Mouse (Mus musculus) spleen, postnatal 10 days (tissue): Measurements from ENCODE around the gene Hoxa3.

ENCODE experiments used
- DNase-seq, 2 experiments: peaks; one replicate each; pipeline ENCODE4 v3.0.0; 2021 to 2022; ENCODE audit warnings: low spot score in 2 of 2

Hoxa3 gene

DNA sequence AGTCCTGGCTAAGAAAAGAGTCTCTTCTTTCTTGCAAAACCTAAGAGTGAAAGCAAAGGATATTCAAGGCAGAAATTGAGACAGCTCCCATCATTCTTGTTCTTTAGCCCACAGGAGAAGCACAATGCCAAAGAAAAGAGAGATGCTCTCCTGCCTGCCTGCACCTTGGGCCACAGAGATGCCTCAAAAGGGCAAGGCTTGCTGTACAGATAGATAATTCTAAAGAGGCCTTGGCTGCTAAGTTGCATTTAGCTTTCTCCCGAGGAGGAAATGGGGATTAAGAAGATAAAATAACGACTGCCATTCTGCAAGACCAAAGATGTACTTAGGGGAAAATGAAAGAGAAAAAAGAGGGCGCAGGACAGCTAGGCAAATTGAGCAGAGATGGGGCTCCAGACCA, 33.8 kb upstream of the Hoxa3 start:
- DNase-seq: no peak

DNA sequence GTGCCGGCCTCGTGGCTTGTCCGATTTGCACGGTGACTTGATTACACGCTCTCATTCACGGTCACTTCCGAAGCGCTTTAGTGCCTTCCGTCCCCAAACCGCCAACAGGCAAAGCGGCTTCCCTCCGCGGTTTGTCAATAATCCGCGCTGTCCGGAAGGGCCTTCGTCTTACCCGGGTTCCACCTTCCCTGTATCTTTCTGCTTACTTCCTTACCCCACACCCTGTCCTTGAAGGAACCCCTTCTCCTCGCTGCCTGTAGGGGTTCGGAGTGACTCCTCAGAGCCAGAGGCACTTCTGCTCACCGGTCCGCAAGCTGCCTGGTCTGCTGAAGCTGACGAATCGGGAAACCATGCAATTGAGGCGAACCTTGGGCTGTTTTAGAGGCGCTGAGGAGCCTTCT, 33.3 kb upstream of the Hoxa3 start:
- no peak for DNase-seq

DNA sequence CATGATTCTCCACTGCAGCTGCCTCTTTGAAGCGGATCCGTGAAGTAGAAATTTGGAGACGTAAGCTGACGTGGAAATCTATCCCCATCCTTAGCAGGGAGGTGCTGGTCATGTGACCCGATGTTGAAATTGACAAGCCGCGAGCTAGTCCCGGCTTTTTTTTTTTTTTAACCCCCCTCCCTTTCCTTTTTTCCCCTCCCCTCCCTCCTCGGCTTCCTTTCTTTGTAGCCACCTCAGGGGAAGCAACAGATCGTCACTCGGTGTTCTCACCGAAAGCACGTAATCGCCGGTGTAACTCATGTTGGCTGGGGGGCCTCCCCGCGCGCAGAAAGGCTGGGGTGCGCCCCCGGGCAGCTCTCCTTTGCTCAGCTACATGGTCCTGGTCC, 32.6 kb upstream of the Hoxa3 start, which contains the start of gene Hoxa11:
TSS of gene Hoxa11 (minus strand) at position 54 of the 386 bp plus-strand sequence.
- DNase-seq: no peak

- DNase-seq: no peak
Observed at GRCm38 (mm10) chr6:52245040-52245756, 32.1 kb upstream of the Hoxa3 start.

DNA sequence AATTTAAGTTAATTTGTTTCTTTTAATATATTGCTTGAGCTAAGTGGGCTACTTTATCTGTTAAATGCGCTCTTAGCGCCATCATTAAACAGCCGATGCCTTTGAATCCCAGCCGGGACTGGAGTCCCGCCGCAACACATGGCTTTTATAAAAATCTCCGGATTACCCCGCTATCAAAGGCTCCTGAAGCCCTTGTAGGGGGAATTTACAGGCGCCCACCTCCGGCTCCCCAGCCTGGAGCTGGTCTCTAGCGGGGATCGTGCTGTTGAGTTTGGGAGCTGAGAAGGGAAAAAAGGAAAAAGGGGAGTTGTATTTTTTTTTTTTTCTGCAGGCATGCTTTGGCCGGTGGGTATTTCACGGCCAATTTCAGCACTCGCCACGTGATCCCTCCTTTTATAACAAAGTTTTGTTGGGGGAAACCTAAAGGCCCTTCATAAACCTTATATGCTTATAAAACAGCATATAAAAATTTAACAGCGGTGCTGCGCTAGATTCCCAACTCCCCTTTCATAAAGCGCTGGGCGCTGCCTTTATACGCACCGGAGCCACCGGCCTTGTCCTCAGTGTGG, 31.4 kb upstream of the Hoxa3 start:
- DNase-seq: no peak

GRCm38 (mm10) chr6:52243681-52244121, 30.6 kb upstream of the Hoxa3 start:
- DNase-seq: no peak

- DNase-seq: no peak
Observed at GRCm38 (mm10) chr6:52242801-52243332, 29.7 kb upstream of the Hoxa3 start.

DNA sequence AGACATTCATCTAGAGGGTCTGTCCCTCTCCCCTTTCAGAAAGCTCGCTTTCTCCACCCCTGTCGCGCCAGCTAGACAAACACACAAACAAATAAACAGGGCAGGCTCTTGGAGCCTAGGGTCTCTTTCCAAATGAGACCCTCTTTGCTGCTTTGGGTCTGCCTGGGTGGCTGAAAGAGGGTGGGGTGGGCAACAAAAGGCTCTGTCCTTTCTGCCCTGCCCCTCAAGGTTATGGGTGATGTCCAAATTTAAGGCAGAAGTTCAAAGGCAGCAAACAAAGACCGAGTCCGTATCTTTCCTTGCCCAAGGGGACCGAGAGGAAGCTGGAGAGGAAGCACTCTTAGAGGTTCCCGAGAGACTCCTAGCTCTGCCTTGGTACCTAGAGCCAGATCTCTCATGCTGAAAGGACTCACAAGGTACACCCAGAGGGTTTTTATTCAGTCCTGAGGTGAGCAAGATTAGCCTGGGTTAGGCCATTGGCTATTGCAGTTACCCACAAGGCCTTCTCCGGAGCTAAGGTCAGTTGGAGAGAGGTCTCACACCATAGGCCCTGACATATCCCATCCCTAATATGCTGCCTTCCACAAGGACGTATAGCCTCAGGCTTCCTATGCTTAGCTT, 28.0 kb upstream of the Hoxa3 start:
- peak in 1 of 2 experiments; percentile 10 for DNase-seq

- peak in 1 of 2 experiments; percentile 84 for DNase-seq
Observed at GRCm38 (mm10) chr6:52240389-52241000, 27.4 kb upstream of the Hoxa3 start, which contains the start of gene Hoxa10. Hoxa10 (minus strand) TSS chr6:52240854.

DNA sequence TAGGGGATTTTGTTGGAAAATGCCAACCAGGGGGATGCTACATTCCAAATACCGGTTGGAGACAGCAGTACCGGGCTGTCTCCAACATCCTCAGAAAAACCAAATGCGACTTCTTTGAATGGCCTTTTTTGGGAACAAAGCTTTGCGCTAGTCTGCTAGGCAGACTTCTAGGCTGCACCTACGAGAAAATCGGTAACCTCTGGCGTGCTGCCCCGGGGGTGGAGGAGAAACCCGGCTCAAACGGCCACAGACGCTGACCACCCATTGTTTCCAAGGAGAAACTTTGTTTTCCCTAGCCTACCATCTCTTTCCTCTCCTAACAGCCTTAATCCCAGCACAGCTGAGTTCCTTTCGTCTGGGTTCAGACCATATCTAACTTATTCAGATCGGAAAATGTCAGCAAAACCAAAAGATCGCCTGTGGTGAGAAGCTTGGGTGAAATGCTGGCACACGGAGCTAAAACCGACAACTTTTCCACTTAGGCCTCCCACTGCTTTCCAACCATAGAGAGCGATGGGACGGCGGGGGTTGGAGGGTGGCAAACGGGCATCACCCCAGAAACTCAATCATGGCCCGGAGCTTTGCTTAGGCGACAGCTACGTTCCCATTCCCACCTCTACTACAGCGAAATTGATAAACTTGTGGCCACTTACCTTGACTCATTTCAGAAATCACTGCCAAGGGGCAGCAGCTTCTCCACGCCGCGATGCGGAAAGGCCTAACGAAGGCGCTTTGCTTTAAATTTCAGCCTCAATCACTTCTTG, 26.7 kb upstream of the Hoxa3 start:
- DNase-seq: peak in 1 of 2 experiments; percentile 11

DNA sequence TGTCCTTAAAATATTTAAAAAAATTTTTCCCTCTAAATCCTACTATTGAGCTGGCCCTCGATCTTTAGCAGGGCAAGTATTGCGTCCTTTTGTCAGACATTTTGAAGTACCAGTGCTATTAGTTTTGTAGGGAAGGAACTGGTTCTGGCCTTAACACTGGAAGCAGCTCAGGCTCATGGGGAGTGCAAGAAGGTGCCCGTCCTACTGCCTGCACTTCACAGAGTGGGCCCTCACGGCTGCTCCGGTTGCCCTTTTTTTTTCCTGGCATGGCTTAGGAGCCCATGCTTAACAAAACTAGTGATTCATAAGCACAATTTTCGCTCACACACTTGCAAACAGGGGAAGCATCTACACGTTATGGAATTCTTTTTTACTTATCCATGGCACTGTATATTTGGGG, 25.8 kb upstream of the Hoxa3 start:
- no peak for DNase-seq

- peak in 1 of 2 experiments; percentile 4 for DNase-seq
Observed at GRCm38 (mm10) chr6:52238155-52238545, 25.0 kb upstream of the Hoxa3 start.

GRCm38 (mm10) chr6:52237346-52238154, 24.4 kb upstream of the Hoxa3 start:
- DNase-seq: peak in 1 of 2 experiments; percentile 8

DNA sequence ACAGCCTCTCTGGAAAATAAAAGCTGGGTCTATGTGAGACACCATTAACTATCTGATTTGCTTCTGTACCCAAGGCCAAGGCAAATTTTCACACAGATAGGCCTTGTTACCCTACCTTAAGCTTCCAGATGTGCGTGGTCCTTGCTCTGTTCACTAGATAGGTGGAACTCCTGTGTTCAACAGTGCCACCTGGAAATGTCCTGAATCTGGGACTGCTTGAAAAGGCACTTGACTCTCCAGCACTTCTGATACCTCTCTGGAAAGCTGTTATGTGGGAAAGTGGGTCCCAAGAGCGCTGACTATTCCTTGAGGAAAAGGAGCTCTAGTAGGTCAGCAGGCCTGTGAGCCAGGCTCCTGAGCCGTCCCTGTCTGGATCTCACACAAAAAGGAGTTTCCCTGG, 23.7 kb upstream of the Hoxa3 start:
- peak in 1 of 2 experiments; percentile 2 for DNase-seq

DNA sequence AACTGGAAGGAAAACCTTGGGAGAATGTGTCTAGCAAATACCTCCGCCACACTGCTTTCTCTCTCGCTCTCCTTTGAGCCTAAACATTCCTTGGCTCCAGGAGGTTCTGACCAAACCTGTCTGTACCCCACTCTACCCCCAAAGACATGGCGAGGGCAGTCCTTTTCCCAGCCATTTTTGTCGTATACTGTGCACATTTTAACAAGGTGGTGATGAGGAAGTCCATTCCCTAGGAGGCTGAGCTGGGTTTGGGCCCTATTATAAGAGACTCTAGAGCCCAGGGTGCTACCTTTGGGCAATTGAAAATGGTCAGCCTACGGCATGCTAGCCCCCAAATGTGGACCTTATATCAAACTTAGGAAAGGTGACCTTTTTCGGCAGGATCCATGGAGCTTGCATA, 22.7 kb upstream of the Hoxa3 start:
- peak in 1 of 2 experiments; percentile 7 for DNase-seq

- no peak for DNase-seq
Observed at GRCm38 (mm10) chr6:52235267-52235666, 22.1 kb upstream of the Hoxa3 start.

GRCm38 (mm10) chr6:52234428-52235140, 21.4 kb upstream of the Hoxa3 start:
- no peak for DNase-seq

DNA sequence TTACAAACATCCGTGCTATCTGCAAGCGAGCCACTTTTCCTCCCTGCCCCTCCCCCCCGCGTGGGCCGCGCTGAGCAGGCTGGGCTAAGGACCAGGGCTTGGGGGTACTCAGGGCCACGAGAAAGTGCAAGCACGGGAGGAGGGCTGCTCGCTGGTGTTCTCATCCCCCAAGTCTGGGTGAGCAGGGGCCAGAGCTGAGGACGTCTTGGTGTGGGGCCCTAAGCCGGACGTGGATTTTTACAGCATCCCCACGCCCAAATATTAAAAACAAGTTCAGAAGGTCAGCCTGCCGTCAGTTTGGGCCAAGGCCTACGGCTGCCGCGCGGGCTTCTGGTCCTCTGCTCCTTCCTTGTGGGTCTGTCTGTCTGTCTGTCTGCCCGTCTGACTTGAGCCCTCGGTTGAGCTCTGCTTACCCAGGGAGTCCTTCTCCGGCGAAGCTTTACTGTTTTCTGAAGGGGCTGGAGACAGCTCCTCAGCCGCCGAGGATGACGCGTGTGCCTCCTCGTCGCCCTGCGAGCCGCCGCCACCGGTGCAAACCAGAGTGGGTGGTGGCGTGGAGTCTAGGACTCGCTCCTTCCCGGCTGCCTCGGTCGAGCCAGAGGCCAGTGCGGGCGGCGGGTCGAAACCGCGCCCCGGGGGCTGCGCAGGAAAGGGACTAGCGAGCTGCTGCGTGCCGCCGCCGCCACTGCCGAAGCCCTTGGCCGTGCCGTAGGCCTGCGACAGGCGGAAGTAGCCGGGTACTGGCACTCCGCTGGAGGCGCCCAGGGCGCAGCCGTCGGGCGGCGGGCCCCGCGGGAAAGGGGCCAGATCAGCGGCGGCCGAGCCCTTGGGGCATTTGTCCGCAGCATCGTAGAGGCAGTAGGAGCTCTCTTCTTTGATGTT, 20.7 kb upstream of the Hoxa3 start:
- DNase-seq: no peak

DNA sequence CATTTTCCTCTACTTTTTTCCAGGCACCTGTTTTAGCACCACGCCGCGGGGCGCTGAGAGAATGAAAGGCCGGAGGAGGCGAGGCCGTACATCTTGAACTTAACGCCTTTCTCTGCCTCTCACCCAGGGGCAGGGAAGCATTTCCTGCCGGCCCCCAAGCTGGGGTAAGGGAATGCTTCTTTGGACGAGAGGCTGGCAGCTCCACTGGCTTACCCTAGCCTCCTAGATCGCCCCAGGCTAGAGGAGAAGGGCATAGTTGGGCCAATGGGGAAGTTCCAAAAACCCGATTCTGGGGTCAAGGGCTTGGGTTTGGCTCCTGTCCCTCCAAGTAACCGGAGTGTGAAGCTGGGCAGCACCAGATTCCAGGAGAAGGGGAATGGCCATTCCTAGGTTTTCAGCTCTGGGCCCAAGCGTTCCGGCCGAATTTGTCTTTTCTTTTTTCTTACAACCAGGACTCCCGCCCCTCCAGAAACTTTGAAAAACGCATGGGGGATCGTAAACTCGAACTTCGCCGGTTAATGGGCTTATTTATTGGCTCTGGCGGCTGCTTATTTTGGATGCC, 19.9 kb upstream of the Hoxa3 start:
- DNase-seq: no peak
